In genomic region chr9:41715231-41715630, GRCm38 (mm10) we compare ENCODE assay signal across 24 mouse cellular contexts.
DNase-seq lines count a peak whose midpoint lies in the region; ATAC-seq and TF ChIP-seq lines count a peak whose summit lies in the region.
"Had no signal": no experiment of that assay in that cellular context is flagged by ENCODE, and none has a peak within 500 bp of the region (broad histone marks: within the 10 kb centered on the region; RNA-seq: fewer than 3 reads in every experiment).

No protein-coding gene starts in this region.

- TF ChIP-seq CTCF in intestine, postnatal 0 days (IDR thresholded peaks at IDR 0.05; ENCODE audit: low read depth) = no peak

- H3K4me1 ChIP-seq in intestine, postnatal 0 days (replicated peaks; ENCODE audit: control insufficient read depth, insufficient read depth, low read length) = no peaks in the 10 kb centered on the region
- no peaks in the 10 kb centered on the region for H3K4me1 ChIP-seq in intestine, embryonic 15.5 days (replicated peaks)
- H3K4me1 ChIP-seq: embryonic facial prominence, embryonic 13.5 days; forebrain, embryonic 12.5 days; kidney, embryonic 15.5 days; midbrain, embryonic 15.5 days; neural tube, embryonic 13.5 days had no signal

- no peak overlapping the region for H3K9ac ChIP-seq in intestine, postnatal 0 days (ENCODE audit: low read depth, low read length)
- no peak overlapping the region for H3K9ac ChIP-seq in intestine, embryonic 15.5 days
- H3K9ac ChIP-seq: embryonic facial prominence, embryonic 13.5 days; forebrain, embryonic 12.5 days; hindbrain, embryonic 14.5 days; kidney, embryonic 15.5 days; liver, embryonic 14.5 days; lung, embryonic 14.5 days; midbrain, embryonic 15.5 days; neural tube, embryonic 13.5 days had no signal

- DNase-seq in gastrocnemius, adult 18-20 months (ENCODE audit: low spot score) = peak; percentile 62
- peak; percentile 42 for DNase-seq in gastrocnemius, postnatal 14 days
- peak; percentile 12 to 25 for DNase-seq in heart, postnatal 36 days
- DNase-seq in ovary, adult 18-20 months (ENCODE audit: low spot score) = no peak
- DNase-seq in kidney, postnatal 10 days = no peak
- DNase-seq: adrenal gland, postnatal 14 days; cerebellum, adult 8-10 months; cerebellum, postnatal 36 days; embryo, embryonic 11 days; kidney, postnatal 4 days; lung, embryonic 14.5 days; lung, postnatal 4 days; right cerebral cortex, adult 18-20 months had no signal

- no peak overlapping the region for H3K4me2 ChIP-seq in intestine, postnatal 0 days (replicated peaks; ENCODE audit: low read depth)
- no peak overlapping the region for H3K4me2 ChIP-seq in intestine, embryonic 15.5 days (replicated peaks)
- H3K4me2 ChIP-seq: embryonic facial prominence, embryonic 13.5 days; forebrain, embryonic 12.5 days; hindbrain, embryonic 14.5 days; kidney, embryonic 15.5 days; lung, embryonic 14.5 days; midbrain, embryonic 15.5 days; neural tube, embryonic 13.5 days had no signal

- no peaks in the 10 kb centered on the region for H3K36me3 ChIP-seq in intestine, postnatal 0 days (ENCODE audit: control insufficient read depth, insufficient read depth)
- no peaks in the 10 kb centered on the region for H3K36me3 ChIP-seq in intestine, embryonic 15.5 days
- H3K36me3 ChIP-seq: embryonic facial prominence, embryonic 13.5 days; forebrain, embryonic 12.5 days; kidney, embryonic 15.5 days; midbrain, embryonic 15.5 days; neural tube, embryonic 13.5 days had no signal

- no peaks in the 10 kb centered on the region for H3K9me3 ChIP-seq in intestine, postnatal 0 days (ENCODE audit: control insufficient read depth)
- H3K9me3 ChIP-seq in intestine, embryonic 15.5 days = no peaks in the 10 kb centered on the region
- H3K9me3 ChIP-seq: embryonic facial prominence, embryonic 13.5 days; forebrain, embryonic 12.5 days; kidney, embryonic 15.5 days; midbrain, embryonic 15.5 days; neural tube, embryonic 13.5 days had no signal

- no peak overlapping the region for H3K4me3 ChIP-seq in intestine, postnatal 0 days (ENCODE audit: low read depth, low read length)
- no peak overlapping the region for H3K4me3 ChIP-seq in intestine, embryonic 15.5 days (replicated peaks)
- H3K4me3 ChIP-seq: embryonic facial prominence, embryonic 13.5 days; erythroblast, embryonic 14.5 days; forebrain, embryonic 12.5 days; kidney, embryonic 15.5 days; midbrain, embryonic 15.5 days; myocyte; neural tube, embryonic 13.5 days had no signal

- H3K27me3 ChIP-seq in intestine, postnatal 0 days (replicated peaks; ENCODE audit: control insufficient read depth, insufficient read depth, low read length) = no peaks in the 10 kb centered on the region
- no peaks in the 10 kb centered on the region for H3K27me3 ChIP-seq in intestine, embryonic 15.5 days (replicated peaks)
- H3K27me3 ChIP-seq: embryonic facial prominence, embryonic 13.5 days; forebrain, embryonic 12.5 days; kidney, embryonic 15.5 days; midbrain, embryonic 15.5 days; neural tube, embryonic 13.5 days had no signal

- H3K27ac ChIP-seq in intestine, postnatal 0 days (ENCODE audit: low read depth, low read length) = no peak overlapping the region
- no peak overlapping the region for H3K27ac ChIP-seq in intestine, embryonic 15.5 days
- H3K27ac ChIP-seq: embryonic facial prominence, embryonic 13.5 days; forebrain, embryonic 12.5 days; hindbrain, embryonic 14.5 days; kidney, embryonic 15.5 days; liver, embryonic 14.5 days; midbrain, embryonic 15.5 days; neural tube, embryonic 13.5 days had no signal

- intact Hi-C loops in gastrocnemius, postnatal 14 days (cut with DNase I; ENCODE audit: low total_unique reads) = no loop called here
- intact Hi-C loops in heart, postnatal 36 days (cut with DNase I) = no loop called here

- peak; percentile 56; the same call in 1 of the 2 replicates for ATAC-seq in intestine, postnatal 0 days
- no peak for ATAC-seq in intestine, embryonic 15.5 days
- ATAC-seq: midbrain, embryonic 15.5 days had no signal

Comparison
In these comparisons a context has a peak if more than half of its experiments do, and no peak if none do; other contexts are left out.
1. DNase-seq: peak in gastrocnemius, adult 18-20 months (single experiment), gastrocnemius, postnatal 14 days (single experiment) and heart, postnatal 36 days (2 of 2); none in ovary, adult 18-20 months (single experiment) and kidney, postnatal 10 days (single experiment).